Mouse (Mus musculus) brain, embryonic 14.5 days (tissue): ENCODE data around the gene Rundc3b.

Source experiments
- CTCF ChIP-seq: fragments of 200-500 bp; IDR thresholded peaks from 2 replicates; pipeline ENCODE4 v1.5.1; 2012; ENCODE audit warnings: inconsistent platforms, mild to moderate bottlenecking, moderate library complexity, borderline replicate concordance; ENCODE audit not compliant: insufficient read depth, insufficient read length; ENCODE audit errors: extremely low read depth
- POLR2A ChIP-seq: fragments of 200-500 bp; IDR thresholded peaks from 2 replicates; pipeline ENCODE4 v1.6.1; 2012; ENCODE audit warnings: mild to moderate bottlenecking, inconsistent platforms, borderline replicate concordance; ENCODE audit not compliant: poor library complexity, insufficient read depth, insufficient read length, severe bottlenecking; ENCODE audit errors: extremely low read depth

- TF ChIP-seq POLR2A (no peak), CTCF (no peak)
Measured at GRCm38 (mm10) chr5:8456561-8456960, 166.2 kb downstream of the Rundc3b start.
